Mouse (Mus musculus) embryonic stem cell, embryonic (primary cell): ENCODE data around the gene Sat2.

Source experiments
- CTCF ChIA-PET, 4 experiments: fragments of 300-600 bp in 2 of 4; fragments of 350-600 bp in 2 of 4; sonication (Branson Sonifier 250); formaldehyde crosslinking; loops; one replicate each; lab custom pipeline; 2022; ENCODE audit warnings: inconsistent platforms in 2 of 4; lab: Charles Lee
- POLR2A ChIA-PET, 4 experiments: fragments of 300-600 bp in 2 of 4; fragments of 350-600 bp in 2 of 4; sonication (Branson Sonifier 250); formaldehyde crosslinking; loops; one replicate each; lab custom pipeline; 2022; ENCODE audit warnings: antibody characterized with exemption in 4 of 4, inconsistent platforms in 1 of 4; lab: Charles Lee

Gene Sat2

GRCm38 (mm10) chr11:69632284-69633089, 10.7 kb downstream of the Sat2 start, which contains the start of gene Fxr2:
Gene Fxr2 (plus strand): TSS chr11:69632990.
- CTCF ChIA-PET: interaction anchor here (0.5 to 3.1 kb wide), 60 partner anchors 8 to 728 kb away, joined by 3 to 33 read pairs (median 4); partner anchors contain the start of genes Mpdu1 (in 2 of the 4), Sat2 (in 2 of the 4), Sox15 (in 2 of the 4) and 2810408A11Rik (in 1 of the 4)
- POLR2A ChIA-PET: interaction anchor here (0.5 to 20.2 kb wide), 94 partner anchors 8 to 605 kb away, joined by 3 to 223 read pairs (median 4); partner anchors contain the start of genes Sox15 (in 4 of the 4), Trp53 (in 4 of the 4), Cd68 (in 3 of the 4) and Mpdu1 (in 3 of the 4)

GRCm38 (mm10) chr11:69633128-69633866, 11.5 kb downstream of the Sat2 start:
- CTCF ChIA-PET: interaction anchor here (0.5 to 3.1 kb wide), 57 partner anchors 8 to 728 kb away, joined by 3 to 33 read pairs (median 4); partner anchors contain the start of genes Mpdu1 (in 2 of the 4), Sat2 (in 2 of the 4), Sox15 (in 2 of the 4) and 2810408A11Rik (in 1 of the 4)
- POLR2A ChIA-PET: interaction anchor here (0.5 to 20.2 kb wide), 98 partner anchors 8 to 604 kb away, joined by 3 to 223 read pairs (median 4); partner anchors contain the start of genes Sox15 (in 4 of the 4), Trp53 (in 4 of the 4), Cd68 (in 3 of the 4) and Mpdu1 (in 3 of the 4)

GRCm38 (mm10) chr11:69635471-69635870, 13.6 kb downstream of the Sat2 start:
- POLR2A ChIA-PET: interaction anchor here in 3 of 4 experiments (0.5 to 20.2 kb wide), 10 partner anchors 16 to 140 kb away, joined by 3 to 223 read pairs (median 4); partner anchors contain the start of genes Mpdu1 (in 2 of the 3), Cd68 (in 1 of the 3), Eif4a1 (in 1 of the 3) and Sox15 (in 1 of the 3)
- CTCF ChIA-PET: interaction anchor here in 1 of 4 experiments (0.7 kb wide), 1 partner anchor 203 kb away, joined by 7 read pairs; the partner anchor contains the start of gene Tmem256

GRCm38 (mm10) chr11:69645860-69646259, 24.0 kb downstream of the Sat2 start:
- ChIA-PET POLR2A (interaction anchor here in 3 of 4 experiments (0.6 to 20.2 kb wide), 13 partner anchors 9 to 155 kb away, joined by 3 to 223 read pairs (median 5); partner anchors contain the start of genes Sox15 (in 3 of the 3), Fxr2 (in 2 of the 3), Cd68 (in 1 of the 3) and Mpdu1 (in 1 of the 3)), CTCF (interaction anchor here in 1 of 4 experiments (0.6 kb wide), 1 partner anchor 54 kb away, joined by 10 read pairs; no protein-coding TSS in a partner anchor)

- CTCF ChIA-PET: interaction anchor here in 1 of 4 experiments (0.9 to 6.0 kb wide), 3 partner anchors 9 to 63 kb away, joined by 3 to 111 read pairs (median 33); partner anchors contain the start of genes Fxr2 and Mpdu1
- POLR2A ChIA-PET: interaction anchor here (0.7 to 17.2 kb wide), 29 partner anchors 9 to 456 kb away, joined by 3 to 592 read pairs (median 11); partner anchors contain the start of genes Cd68 (in 3 of the 4), Mpdu1 (in 3 of the 4), Eif4a1 (in 2 of the 4) and Fxr2 (in 2 of the 4)
Measured at GRCm38 (mm10) chr11:69653399-69653798, 31.6 kb downstream of the Sat2 start.

- CTCF ChIA-PET: interaction anchor here (0.5 to 6.0 kb wide), 45 partner anchors 11 to 752 kb away, joined by 3 to 111 read pairs (median 6); partner anchors contain the start of genes Cd68 (in 2 of the 4), Fxr2 (in 2 of the 4), Senp3 (in 2 of the 4) and Atp1b2 (in 1 of the 4)
- POLR2A ChIA-PET: interaction anchor here (0.6 to 17.2 kb wide), 80 partner anchors 9 to 581 kb away, joined by 3 to 592 read pairs (median 5); partner anchors contain the start of genes Cd68 (in 4 of the 4), Fxr2 (in 4 of the 4), Senp3 (in 4 of the 4) and Eif4a1 (in 3 of the 4)
Measured at GRCm38 (mm10) chr11:69654760-69655159, 32.9 kb downstream of the Sat2 start.

GRCm38 (mm10) chr11:69655264-69656064, 33.6 kb downstream of the Sat2 start, which contains the start of gene Sox15:
Gene Sox15 (plus strand): TSS chr11:69655314.
- CTCF ChIA-PET: interaction anchor here (0.5 to 6.0 kb wide), 51 partner anchors 8 to 753 kb away, joined by 3 to 111 read pairs (median 6); partner anchors contain the start of genes Cd68 (in 2 of the 4), Fxr2 (in 2 of the 4), Senp3 (in 2 of the 4) and Atp1b2 (in 1 of the 4)

GRCm38 (mm10) chr11:69656065-69656455, 34.2 kb downstream of the Sat2 start:
- CTCF ChIA-PET: interaction anchor here (0.5 to 6.0 kb wide), 36 partner anchors 8 to 380 kb away, joined by 3 to 111 read pairs (median 7); partner anchors contain the start of genes Cd68 (in 2 of the 4), Fxr2 (in 2 of the 4), Atp1b2 (in 1 of the 4) and Senp3 (in 1 of the 4)
- POLR2A ChIA-PET: interaction anchor here (0.5 to 17.2 kb wide), 64 partner anchors 8 to 583 kb away, joined by 3 to 592 read pairs (median 5); partner anchors contain the start of genes Cd68 (in 4 of the 4), Eif4a1 (in 3 of the 4), Fxr2 (in 3 of the 4) and Mpdu1 (in 2 of the 4)

More at GRCm38 (mm10) chr11:69655264-69656064, 33.6 kb downstream of the Sat2 start, which contains the start of gene Sox15:
- POLR2A ChIA-PET: interaction anchor here (0.5 to 17.2 kb wide), 90 partner anchors 9 to 582 kb away, joined by 3 to 592 read pairs (median 5); partner anchors contain the start of genes Cd68 (in 4 of the 4), Fxr2 (in 4 of the 4), Senp3 (in 4 of the 4) and Eif4a1 (in 3 of the 4)

- POLR2A ChIA-PET: interaction anchor here (0.5 to 17.2 kb wide), 68 partner anchors 7 to 583 kb away, joined by 3 to 592 read pairs (median 5); partner anchors contain the start of genes Cd68 (in 4 of the 4), Eif4a1 (in 3 of the 4), Fxr2 (in 3 of the 4) and Senp3 (in 3 of the 4)
- CTCF ChIA-PET: interaction anchor here (0.5 to 6.0 kb wide), 38 partner anchors 8 to 304 kb away, joined by 3 to 111 read pairs (median 4); partner anchors contain the start of genes Cd68 (in 3 of the 4), Fxr2 (in 3 of the 4), Atp1b2 (in 1 of the 4) and Fgf11 (in 1 of the 4)
Measured at GRCm38 (mm10) chr11:69656617-69657461, 35.0 kb downstream of the Sat2 start.

- ChIA-PET POLR2A (interaction anchor here (0.5 to 17.2 kb wide), 49 partner anchors 7 to 334 kb away, joined by 3 to 592 read pairs (median 5); partner anchors contain the start of genes Cd68 (in 4 of the 4), Fxr2 (in 3 of the 4), Senp3 (in 3 of the 4) and Eif4a1 (in 2 of the 4)), CTCF (interaction anchor here (0.6 to 6.0 kb wide), 32 partner anchors 8 to 229 kb away, joined by 3 to 111 read pairs (median 4); partner anchors contain the start of genes Cd68 (in 3 of the 4), Fxr2 (in 3 of the 4), Fgf11 (in 1 of the 4) and Senp3 (in 1 of the 4))
Measured at GRCm38 (mm10) chr11:69657462-69657881, 35.6 kb downstream of the Sat2 start.

- POLR2A ChIA-PET: interaction anchor here (0.6 to 17.2 kb wide), 57 partner anchors 7 to 1212 kb away, joined by 3 to 592 read pairs (median 6); partner anchors contain the start of genes Senp3 (in 3 of the 4), Eif4a1 (in 2 of the 4), Fxr2 (in 2 of the 4) and Sox15 (in 2 of the 4)
- CTCF ChIA-PET: interaction anchor here (0.5 to 2.3 kb wide), 12 partner anchors 28 to 792 kb away, joined by 3 to 8 read pairs (median 4); partner anchors contain the start of gene Fxr2 (in 2 of the 4)
Measured at GRCm38 (mm10) chr11:69661221-69661881, 39.5 kb downstream of the Sat2 start.

- POLR2A ChIA-PET: interaction anchor here (0.6 to 17.2 kb wide), 75 partner anchors 8 to 902 kb away, joined by 3 to 592 read pairs (median 4); partner anchors contain the start of genes Fxr2 (in 3 of the 4), Senp3 (in 3 of the 4), Eif4a1 (in 2 of the 4) and Sox15 (in 2 of the 4)
- CTCF ChIA-PET: interaction anchor here (0.6 to 2.3 kb wide), 18 partner anchors 9 to 793 kb away, joined by 3 to 8 read pairs (median 4); partner anchors contain the start of gene Fxr2 (in 2 of the 4)
Measured at GRCm38 (mm10) chr11:69662213-69662966, 40.6 kb downstream of the Sat2 start, which contains the start of gene Mpdu1. Gene Mpdu1 (minus strand): TSS chr11:69662642.
